Mouse (Mus musculus): ENCODE data around the gene Vma21. TPM values are rescaled to one million over a fixed set of nuclear protein-coding genes. Genes with fewer than 3 reads are reported as not detected.

The Vma21 gene
- polyA plus RNA-seq, 1 experiment from 2014 or later: 56.5 TPM

GRCm38 (mm10) chrX:71816401-71816857 is 705 bp downstream of the Vma21 start:
- peak overlapping the region; percentile 71 for H3K9ac ChIP-seq (ENCODE audit: low read depth, low read length)
- H3K36me3 ChIP-seq (ENCODE audit: insufficient read depth, low read length): no peaks in the 10 kb centered on the region
- peak overlapping the region; percentile 64 for H3K4me3 ChIP-seq (replicated peaks; ENCODE audit: low read depth, low read length)
- no peaks in the 10 kb centered on the region for H3K27me3 ChIP-seq (ENCODE audit: insufficient read depth, low read length)
- 29% methylated on average over 52 of the region's 52 CpGs for WGBS
- DNase-seq (ENCODE audit: low spot score): peak; percentile 75
- TF ChIP-seq CTCF (IDR thresholded peaks at IDR 0.05; ENCODE audit: low read depth): no peak
- no peaks in the 10 kb centered on the region for H3K4me1 ChIP-seq (replicated peaks; ENCODE audit: insufficient read depth, low read length)
- H3K27ac ChIP-seq: peak overlapping the region; percentile 85
- H3K9me3 ChIP-seq (replicated peaks; ENCODE audit: low read length): no peaks in the 10 kb centered on the region
- peak; percentile 99 for ATAC-seq (replicated peaks; ENCODE audit: low FRiP score, low read depth)
- H3K4me2 ChIP-seq (ENCODE audit: low read length): peak overlapping the region; percentile 54

GRCm38 (mm10) chrX:71816931-71817361 is 1.2 kb downstream of the Vma21 start:
- 25% methylated on average over 14 of the region's 14 CpGs for WGBS
- DNase-seq (ENCODE audit: low spot score): no peak
- peak overlapping the region; percentile 64 for H3K4me3 ChIP-seq (replicated peaks; ENCODE audit: low read depth, low read length)
- no peaks in the 10 kb centered on the region for H3K27me3 ChIP-seq (ENCODE audit: insufficient read depth, low read length)
- H3K36me3 ChIP-seq (ENCODE audit: insufficient read depth, low read length): no peaks in the 10 kb centered on the region
- ATAC-seq (replicated peaks; ENCODE audit: low FRiP score, low read depth): peak; percentile 75
- peak overlapping the region; percentile 71 for H3K9ac ChIP-seq (ENCODE audit: low read depth, low read length)
- no peaks in the 10 kb centered on the region for H3K9me3 ChIP-seq (replicated peaks; ENCODE audit: low read length)
- peak overlapping the region; percentile 85 for H3K27ac ChIP-seq
- no peak for TF ChIP-seq CTCF (IDR thresholded peaks at IDR 0.05; ENCODE audit: low read depth)
- peak overlapping the region; percentile 54 for H3K4me2 ChIP-seq (ENCODE audit: low read length)
- H3K4me1 ChIP-seq (replicated peaks; ENCODE audit: insufficient read depth, low read length): no peaks in the 10 kb centered on the region

- no peaks in the 10 kb centered on the region for H3K9me3 ChIP-seq (replicated peaks; ENCODE audit: low read length)
- no peak overlapping the region for H3K27ac ChIP-seq
- ATAC-seq (replicated peaks; ENCODE audit: low FRiP score, low read depth) (no peak), DNase-seq (ENCODE audit: low spot score) (no peak)
- TF ChIP-seq CTCF (IDR thresholded peaks at IDR 0.05; ENCODE audit: low read depth): no peak
- no peaks in the 10 kb centered on the region for H3K27me3 ChIP-seq (ENCODE audit: insufficient read depth, low read length)
- WGBS: 73% methylated on average over 4 of the region's 4 CpGs
- H3K4me1 ChIP-seq (replicated peaks; ENCODE audit: insufficient read depth, low read length): no peaks in the 10 kb centered on the region
- no peak overlapping the region for H3K9ac ChIP-seq (ENCODE audit: low read depth, low read length)
- H3K36me3 ChIP-seq (ENCODE audit: insufficient read depth, low read length): no peaks in the 10 kb centered on the region
- no peak overlapping the region for H3K4me3 ChIP-seq (replicated peaks; ENCODE audit: low read depth, low read length)
- H3K4me2 ChIP-seq (ENCODE audit: low read length): no peak overlapping the region
Measured at GRCm38 (mm10) chrX:71838911-71839310, 23.2 kb downstream of the Vma21 start.

- ATAC-seq (replicated peaks; ENCODE audit: low FRiP score, low read depth) (no peak), DNase-seq (ENCODE audit: low spot score) (peak; percentile 3)
- no peak overlapping the region for H3K9ac ChIP-seq (ENCODE audit: low read depth, low read length)
- no peaks in the 10 kb centered on the region for H3K4me1 ChIP-seq (replicated peaks; ENCODE audit: insufficient read depth, low read length)
- no peaks in the 10 kb centered on the region for H3K36me3 ChIP-seq (ENCODE audit: insufficient read depth, low read length)
- H3K27ac ChIP-seq: no peak overlapping the region
- no peaks in the 10 kb centered on the region for H3K9me3 ChIP-seq (replicated peaks; ENCODE audit: low read length)
- no peaks in the 10 kb centered on the region for H3K27me3 ChIP-seq (ENCODE audit: insufficient read depth, low read length)
- no peak for TF ChIP-seq CTCF (IDR thresholded peaks at IDR 0.05; ENCODE audit: low read depth)
- no peak overlapping the region for H3K4me2 ChIP-seq (ENCODE audit: low read length)
- WGBS: 74% methylated on average over 4 of the region's 4 CpGs
- H3K4me3 ChIP-seq (replicated peaks; ENCODE audit: low read depth, low read length): no peak overlapping the region
Measured at GRCm38 (mm10) chrX:71846696-71847095, 31.0 kb downstream of the Vma21 start.

- Histone ChIP-seq H3K4me3 (replicated peaks; ENCODE audit: low read depth, low read length) (no peak overlapping the region), H3K36me3 (ENCODE audit: insufficient read depth, low read length) (no peaks in the 10 kb centered on the region), H3K27ac (no peak overlapping the region), H3K4me2 (ENCODE audit: low read length) (no peak overlapping the region), H3K4me1 (replicated peaks; ENCODE audit: insufficient read depth, low read length) (no peaks in the 10 kb centered on the region), H3K9ac (ENCODE audit: low read depth, low read length) (no peak overlapping the region), H3K27me3 (ENCODE audit: insufficient read depth, low read length) (no peaks in the 10 kb centered on the region), H3K9me3 (replicated peaks; ENCODE audit: low read length) (no peaks in the 10 kb centered on the region)
- DNase-seq (ENCODE audit: low spot score) (no peak), ATAC-seq (replicated peaks; ENCODE audit: low FRiP score, low read depth) (no peak)
- no peak for TF ChIP-seq CTCF (IDR thresholded peaks at IDR 0.05; ENCODE audit: low read depth)
Measured at GRCm38 (mm10) chrX:71853798-71854197, 38.1 kb downstream of the Vma21 start.

Other genes starting within 250 kb of the Vma21 start
- gene Gpr50, start 152.3 kb upstream of the Vma21 start, polyA plus RNA-seq (2015; fragmentation: Nextera tagmentation; extraction: Ambion mirVana): 0.26 TPM in 1 of 2 replicates, not detected in the other
- not detected in 2 replicates for gene Gm1141, start 105.1 kb downstream of the Vma21 start, polyA plus RNA-seq (2015; fragmentation: Nextera tagmentation; extraction: Ambion mirVana)
- 4.3 and 4.4 TPM in 2 replicates for gene Prrg3, start 146.7 kb downstream of the Vma21 start, polyA plus RNA-seq (2015; fragmentation: Nextera tagmentation; extraction: Ambion mirVana)
- gene Fate1, start 157.1 kb downstream of the Vma21 start, polyA plus RNA-seq (2015; fragmentation: Nextera tagmentation; extraction: Ambion mirVana): not detected in 2 replicates
- 0.06 TPM in 1 of 2 replicates, not detected in the other for gene Cnga2, start 175.9 kb downstream of the Vma21 start, polyA plus RNA-seq (2015; fragmentation: Nextera tagmentation; extraction: Ambion mirVana)

Data from kidney, postnatal 0 days (tissue).